Mouse (Mus musculus) myocyte (in vitro differentiated cells): ENCODE measurements at regions not wholly inside any gene's neighbourhood (a gene's known extent, or its start where the extent isn't known, plus 50 kb on each side); places are given as distances from the start of the nearest gene placed in this dataset.

ENCODE experiments used
- H3K27me3 ChIP-seq: one replicate; pipeline ENCODE4 v1.6.1; 2011; ENCODE audit not compliant: control insufficient read depth, insufficient read depth, insufficient read length
- H3K36me3 ChIP-seq: one replicate; pipeline ENCODE4 v1.6.1; 2011; ENCODE audit not compliant: control insufficient read depth, insufficient read depth
- H3K4me2 ChIP-seq: one replicate; pipeline ENCODE4 v1.6.1; 2011; ENCODE audit warnings: low read depth, control low read depth
- H3K4me3 ChIP-seq: one replicate; pipeline ENCODE4 v1.5.1; 2011; ENCODE audit warnings: mild to moderate bottlenecking, control low read depth, moderate library complexity
- H3K79me2 ChIP-seq: one replicate; pipeline ENCODE4 v1.6.1; 2011; ENCODE audit not compliant: control insufficient read depth, insufficient read depth
- H3ac ChIP-seq: one replicate; pipeline ENCODE4 v1.6.1; 2011; ENCODE audit not compliant: control insufficient read depth, insufficient read length
- CEBPB ChIP-seq: IDR thresholded peaks from 2 replicates; pipeline ENCODE4 v1.6.1; 2011; ENCODE audit warnings: mild to moderate bottlenecking, moderate library complexity; ENCODE audit not compliant: poor library complexity, insufficient read depth, severe bottlenecking
- E2F4 ChIP-seq: IDR thresholded peaks from one replicate; pipeline ENCODE4 v1.6.1; 2011; ENCODE audit warnings: mild to moderate bottlenecking, control low read depth, moderate library complexity; ENCODE audit not compliant: insufficient read depth
- MAX ChIP-seq: IDR thresholded peaks from one replicate; pipeline ENCODE4 v1.6.1; 2011; ENCODE audit warnings: low read depth, mild to moderate bottlenecking, control low read depth
- MYOD1 ChIP-seq, 3 experiments: IDR thresholded peaks; one replicate each; pipeline ENCODE4 v1.6.1; 2011; ENCODE audit warnings: control low read depth in 2 of 3, low read depth in 2 of 3, mild to moderate bottlenecking in 2 of 3, moderate library complexity in 1 of 3; ENCODE audit not compliant: insufficient read length in 2 of 3, control insufficient read depth in 1 of 3
- MYOG ChIP-seq, 3 experiments: IDR thresholded peaks; one replicate each; pipeline ENCODE4 v1.6.1; 2011; ENCODE audit warnings: control low read depth in 2 of 3, low read depth in 2 of 3, mild to moderate bottlenecking in 2 of 3; ENCODE audit not compliant: insufficient read length in 2 of 3, control insufficient read depth in 1 of 3, insufficient read depth in 1 of 3
- POLR2A ChIP-seq: IDR thresholded peaks from one replicate; pipeline ENCODE4 v1.6.1; 2011; ENCODE audit warnings: low read depth, mild to moderate bottlenecking, control low read depth, moderate library complexity; ENCODE audit not compliant: insufficient read length
- POLR2AphosphoS2 ChIP-seq: IDR thresholded peaks from one replicate; pipeline ENCODE4 v1.6.1; 2011; ENCODE audit warnings: low read depth, control low read depth; ENCODE audit not compliant: insufficient read length
- SRF ChIP-seq: IDR thresholded peaks from one replicate; pipeline ENCODE4 v1.6.1; 2011; ENCODE audit warnings: low read depth; ENCODE audit not compliant: control insufficient read depth, insufficient read length
- TCF12 ChIP-seq: IDR thresholded peaks from one replicate; pipeline ENCODE4 v1.6.1; 2011; ENCODE audit warnings: mild to moderate bottlenecking, control low read depth; ENCODE audit not compliant: poor library complexity, insufficient read depth, severe bottlenecking
- TCF3 ChIP-seq: IDR thresholded peaks from one replicate; pipeline ENCODE4 v1.6.1; 2011; ENCODE audit warnings: low read depth, control low read depth; ENCODE audit not compliant: insufficient read length
- USF1 ChIP-seq: IDR thresholded peaks from one replicate; pipeline ENCODE4 v1.6.1; 2011; ENCODE audit warnings: low read depth, mild to moderate bottlenecking, control low read depth, moderate library complexity

- Histone ChIP-seq H3K79me2 (no peaks in the 10 kb centered on the region), H3K36me3 (no peaks in the 10 kb centered on the region), H3K27me3 (no peaks in the 10 kb centered on the region), H3K4me3 (no peak overlapping the region), H3ac (no peak overlapping the region), H3K4me2 (no peak overlapping the region)
- TF ChIP-seq MYOG (IDR thresholded peaks at IDR 0.05; ENCODE audit: control insufficient read depth in 1 of 3, insufficient read depth in 1 of 3, insufficient read length in 2 of 3, low read depth in 2 of 3), result no peak
- TF ChIP-seq MAX, result no peak
- TF ChIP-seq TCF12, result no peak
- no peak for TF ChIP-seq E2F4
Observed at GRCm38 (mm10) chr14:66438572-66438971, 429.6 kb upstream of the Gulo start.

- no peak overlapping the region for H3K4me2 ChIP-seq
- no peaks in the 10 kb centered on the region for H3K27me3 ChIP-seq
- no peaks in the 10 kb centered on the region for H3K36me3 ChIP-seq
- H3ac ChIP-seq, result no peak overlapping the region
- no peak for TF ChIP-seq USF1
- no peaks in the 10 kb centered on the region for H3K79me2 ChIP-seq
- no peak overlapping the region for H3K4me3 ChIP-seq
Observed at GRCm38 (mm10) chr14:66438001-66438400, 429.0 kb upstream of the Gulo start.

GRCm38 (mm10) chr14:66431630-66432029, 422.6 kb upstream of the Gulo start:
- TF ChIP-seq CEBPB (no peak), POLR2A (no peak), MYOG (IDR thresholded peaks at IDR 0.05; ENCODE audit: control insufficient read depth in 1 of 3, insufficient read depth in 1 of 3, insufficient read length in 2 of 3, low read depth in 2 of 3) (no peak)
- H3ac ChIP-seq, result no peak overlapping the region

GRCm38 (mm10) chr14:66424141-66424540, 415.1 kb upstream of the Gulo start:
- H3K4me2 ChIP-seq, result no peak overlapping the region
- no peaks in the 10 kb centered on the region for H3K79me2 ChIP-seq
- no peaks in the 10 kb centered on the region for H3K36me3 ChIP-seq
- H3K4me3 ChIP-seq, result no peak overlapping the region
- no peak for TF ChIP-seq TCF3
- no peak for TF ChIP-seq POLR2A
- no peak for TF ChIP-seq SRF
- no peak for TF ChIP-seq MYOG (IDR thresholded peaks at IDR 0.05; ENCODE audit: control insufficient read depth in 1 of 3, insufficient read depth in 1 of 3, insufficient read length in 2 of 3, low read depth in 2 of 3)
- TF ChIP-seq USF1, result no peak
- no peak for TF ChIP-seq POLR2AphosphoS2
- no peak for TF ChIP-seq MYOD1 (IDR thresholded peaks at IDR 0.05; ENCODE audit: control insufficient read depth in 1 of 3, insufficient read length in 2 of 3, low read depth in 2 of 3)
- no peak for TF ChIP-seq TCF12
- TF ChIP-seq CEBPB, result no peak
- no peak overlapping the region for H3ac ChIP-seq
- H3K27me3 ChIP-seq, result peaks cover 16% of the 10 kb centered on the region

More at GRCm38 (mm10) chr14:66431630-66432029, 422.6 kb upstream of the Gulo start:
- Histone ChIP-seq H3K27me3 (peaks cover under 1% of the 10 kb centered on the region), H3K36me3 (no peaks in the 10 kb centered on the region), H3K4me3 (no peak overlapping the region), H3K4me2 (no peak overlapping the region), H3K79me2 (no peaks in the 10 kb centered on the region)
